Mouse (Mus musculus): ENCODE measurements around the gene Nxph2. TPM values are rescaled to one million over a fixed set of nuclear protein-coding genes. Genes with fewer than 3 reads are reported as not detected.

The Nxph2 gene
- 1.2 and 1.3 TPM in 2 replicates for polyA plus RNA-seq (2021; fragmentation: Nextera tagmentation)
- long read RNA-seq, experiment 1, partial matches to known transcripts = 0 of 6 reads
- long read RNA-seq, experiment 1, other reads (novel, unspliced or antisense) = 2 of 6 reads
- long read RNA-seq, experiment 2, transcript Nxph2-201 (2 exons, 2,579 nt) = major isoform, 7 of 8 reads
- long read RNA-seq, experiment 2, partial matches to known transcripts = 0 of 8 reads
- long read RNA-seq, experiment 2, other reads (novel, unspliced or antisense) = 1 of 8 reads

GRCm38 (mm10) chr2:23320746-23321585 lies at the start of gene Nxph2:
Gene Nxph2, plus strand, starts transcription at chr2:23321246.

Other genes starting within 250 kb of the Nxph2 start
- gene Mastl, start 165.2 kb upstream of the Nxph2 start, polyA plus RNA-seq (2021; fragmentation: Nextera tagmentation) = 0.31 and 0.34 TPM in 2 replicates
- 46.6 and 67.3 TPM in 2 replicates for gene Yme1l1, start 164.9 kb upstream of the Nxph2 start, polyA plus RNA-seq (2021; fragmentation: Nextera tagmentation)
- gene 4931423N10Rik, start 113.8 kb upstream of the Nxph2 start, polyA plus RNA-seq (2021; fragmentation: Nextera tagmentation) = not detected in 2 replicates

Measured in layer of hippocampus, adult 6 months (tissue).